Mouse (Mus musculus): Measurements from ENCODE around the gene Dennd6a. TPM values are rescaled to one million over a fixed set of nuclear protein-coding genes. Genes with fewer than 3 reads are reported as not detected.
"Not testable (repeated sequence)": the region's sequence is repeated elsewhere in the genome, so short reads cannot be mapped to it uniquely, and the experiment has no call there.

Dennd6a gene
- total RNA-seq, 2 experiments from 2014 or later: 7.3 to 7.4 TPM

GRCm38 (mm10) chr14:26674476-26675169 is 101.0 kb downstream of the Dennd6a start:
- DNase-seq; intact Hi-C loops (cut with DNase I): not testable (repeated sequence)

DNA sequence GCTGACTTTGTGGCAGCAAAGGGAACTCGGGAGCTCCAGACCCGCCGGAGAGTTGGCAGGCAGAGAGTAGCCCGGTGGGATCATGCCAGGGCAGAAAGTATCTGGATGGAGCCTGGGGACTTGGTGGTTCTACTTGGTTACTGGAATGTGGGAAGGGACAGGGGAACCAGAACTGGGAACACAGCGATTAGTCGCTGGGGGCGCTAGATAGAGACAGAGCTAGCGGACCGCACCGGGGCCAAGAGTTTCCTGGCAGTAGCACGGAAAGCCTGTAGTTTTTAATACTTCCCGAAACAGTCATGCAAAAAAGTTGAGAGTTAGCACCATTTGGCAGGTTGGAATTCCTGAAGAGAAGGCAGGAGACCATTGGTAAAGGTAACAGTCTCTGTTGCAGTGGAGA is 101.7 kb downstream of the Dennd6a start:
- intact Hi-C loops (cut with DNase I): no loop called here
- no peak for DNase-seq

DNA sequence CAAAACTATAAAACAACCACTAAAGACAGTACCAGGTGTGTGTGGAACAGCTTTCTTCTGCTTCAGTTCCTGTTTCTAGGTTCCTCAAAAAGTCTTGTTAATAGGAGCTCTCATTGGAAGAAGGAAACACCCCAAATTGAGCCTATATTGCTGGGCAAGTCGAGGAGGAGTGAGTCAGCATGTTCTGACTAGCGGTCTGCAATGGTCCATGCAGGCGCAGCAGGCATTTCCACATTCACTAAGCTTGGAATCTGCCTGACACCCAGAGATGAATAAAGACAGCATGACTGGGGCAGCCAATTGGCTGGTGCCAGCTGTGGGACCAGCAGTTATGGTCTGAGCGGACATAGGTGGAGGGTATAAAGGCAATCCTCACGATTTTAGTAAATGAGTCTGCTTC is 102.1 kb downstream of the Dennd6a start:
- DNase-seq: no peak
- intact Hi-C loops (cut with DNase I): no loop called here

Small RNAs within 50 kb of the gene (microRNA-seq; reads per million reads assigned to microRNA genes)
- gene Mir7672: 0 to 0.36 reads per million in 2 experiments

Other genes with a start within 250 kb of the Dennd6a start
- 10 to 100 TPM; 73.2 to 87.8 TPM for gene Slmap, start 38.9 kb upstream of the Dennd6a start, total RNA-seq (2021)
- 10 to 100 TPM; 28.0 to 28.4 TPM for gene Arf4, start 64.2 kb downstream of the Dennd6a start, total RNA-seq (2021)
- 1 to 10 TPM; 3.0 to 3.2 TPM for gene Pde12, start 96.0 kb downstream of the Dennd6a start, total RNA-seq (2021)
- gene Dnah12, start 119.4 kb downstream of the Dennd6a start, total RNA-seq (2021): not detected

All from gastrocnemius, postnatal 36 days (tissue).